Mouse (Mus musculus): Measurements from ENCODE around the gene Tradd. TPM values are rescaled to one million over a fixed set of nuclear protein-coding genes. Genes with fewer than 3 reads are reported as not detected.

The Tradd gene
- total RNA-seq, 2 experiments from 2014 or later: 6.7 to 7.9 TPM

DNA sequence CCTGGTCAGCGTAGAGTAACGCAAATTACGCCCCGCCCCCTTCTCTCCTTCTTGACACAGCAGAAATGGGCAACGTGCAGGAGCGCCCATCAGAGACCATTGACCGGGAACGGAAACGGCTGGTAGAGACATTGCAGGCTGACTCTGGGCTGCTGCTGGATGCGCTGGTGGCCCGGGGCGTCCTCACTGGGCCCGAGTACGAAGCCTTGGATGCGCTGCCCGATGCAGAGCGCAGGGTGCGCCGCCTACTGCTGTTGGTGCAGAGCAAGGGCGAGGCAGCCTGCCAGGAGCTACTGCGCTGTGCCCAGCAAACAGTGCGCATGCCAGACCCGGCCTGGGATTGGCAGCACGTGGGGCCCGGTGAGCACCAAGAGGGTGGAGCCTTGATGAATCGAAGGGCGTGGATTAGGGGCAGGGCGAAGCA lies 14.5 kb upstream of the Tradd start:
- intact Hi-C loops (cut with DNase I): no loop called here
- peak; percentile 82 to 83 for DNase-seq (ENCODE audit: low spot score in 2 of 2)

GRCm38 (mm10) chr8:105276292-105277120 lies 12.1 kb upstream of the Tradd start:
- intact Hi-C loops (cut with DNase I): no loop called here
- DNase-seq (ENCODE audit: low spot score in 2 of 2): no peak

- DNase-seq (ENCODE audit: low spot score in 2 of 2): no peak
- intact Hi-C loops (cut with DNase I): no loop called here
These were observed 11.4 kb upstream of the Tradd start, which contains the start of gene Nol3 for GRCm38 (mm10) chr8:105275840-105276239. Nol3 (plus strand) TSS chr8:105276140.

DNA sequence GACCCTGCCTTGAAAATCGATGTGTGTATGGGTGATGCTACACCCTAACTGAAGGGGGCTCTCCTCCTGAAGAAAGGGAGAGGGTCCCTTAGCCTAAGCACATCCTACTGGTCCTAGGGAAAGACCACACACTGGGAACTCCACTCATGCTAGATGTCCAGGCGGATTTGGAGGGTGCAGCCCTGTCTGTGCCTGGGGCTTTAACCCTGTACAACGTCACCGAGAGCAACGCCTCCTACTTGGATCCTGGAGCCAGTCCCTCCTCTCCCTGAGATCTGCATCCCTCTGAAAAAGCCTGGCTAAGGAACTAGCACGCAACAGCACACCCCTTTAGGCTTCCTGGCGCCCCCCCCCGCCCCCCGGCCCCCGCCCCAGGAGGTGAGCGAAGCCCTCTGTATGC lies 11.0 kb upstream of the Tradd start:
- no peak for DNase-seq (ENCODE audit: low spot score in 2 of 2)
- intact Hi-C loops (cut with DNase I): no loop called here

DNA sequence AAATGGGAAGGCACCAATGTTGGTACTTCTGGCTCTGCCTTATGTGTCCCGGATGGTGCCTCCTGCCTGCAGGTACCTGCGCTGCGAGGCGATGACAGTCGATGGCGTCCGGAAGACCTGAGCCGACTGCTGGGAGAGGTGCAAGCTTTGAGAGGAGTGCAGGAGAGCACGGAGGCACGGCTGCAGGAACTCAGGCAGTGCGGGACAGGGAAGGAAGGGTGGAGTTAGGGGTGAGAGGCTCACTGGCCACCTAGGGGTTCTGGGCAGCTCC lies 6.4 kb upstream of the Tradd start:
- intact Hi-C loops (cut with DNase I): no loop called here
- no peak for DNase-seq (ENCODE audit: low spot score in 2 of 2)

DNA sequence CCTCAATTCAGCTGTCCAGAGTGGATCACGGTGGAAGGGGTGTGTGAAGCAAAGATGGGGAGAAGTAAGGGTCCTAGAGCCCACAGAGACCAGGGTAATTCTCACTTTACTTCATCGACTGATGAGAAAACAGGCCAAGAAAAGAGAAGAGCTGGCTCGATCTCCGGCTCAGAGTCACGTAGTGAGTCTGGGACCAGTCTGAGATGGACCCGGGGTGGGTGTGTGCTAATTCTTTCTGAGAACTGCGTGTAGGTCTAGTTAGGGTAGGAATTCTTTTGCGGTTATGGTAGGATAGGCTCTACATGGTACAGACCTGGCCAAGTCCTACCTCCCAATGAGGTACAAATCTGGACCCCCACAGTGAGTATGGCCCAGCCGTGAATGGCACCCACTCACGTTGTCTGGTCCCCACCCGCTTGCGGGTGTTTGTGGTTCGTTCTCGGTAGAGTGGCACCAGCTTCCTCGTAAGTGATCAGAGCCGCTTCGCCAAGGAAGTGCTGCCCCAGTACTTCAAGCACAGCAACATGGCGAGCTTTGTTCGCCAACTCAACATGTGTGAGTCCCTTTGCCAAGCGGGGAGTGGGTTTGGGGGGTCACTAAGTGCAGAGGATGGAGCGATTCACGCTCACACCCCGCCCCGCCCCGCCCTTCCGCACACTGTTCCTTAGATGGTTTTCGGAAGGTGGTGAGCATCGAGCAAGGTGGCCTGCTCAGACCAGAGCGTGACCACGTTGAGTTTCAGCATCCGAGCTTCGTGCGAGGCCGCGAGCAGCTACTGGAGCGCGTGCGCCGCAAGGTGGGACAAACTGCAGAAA lies 5.9 kb upstream of the Tradd start:
- intact Hi-C loops (cut with DNase I): no loop called here
- no peak for DNase-seq (ENCODE audit: low spot score in 2 of 2)

DNA sequence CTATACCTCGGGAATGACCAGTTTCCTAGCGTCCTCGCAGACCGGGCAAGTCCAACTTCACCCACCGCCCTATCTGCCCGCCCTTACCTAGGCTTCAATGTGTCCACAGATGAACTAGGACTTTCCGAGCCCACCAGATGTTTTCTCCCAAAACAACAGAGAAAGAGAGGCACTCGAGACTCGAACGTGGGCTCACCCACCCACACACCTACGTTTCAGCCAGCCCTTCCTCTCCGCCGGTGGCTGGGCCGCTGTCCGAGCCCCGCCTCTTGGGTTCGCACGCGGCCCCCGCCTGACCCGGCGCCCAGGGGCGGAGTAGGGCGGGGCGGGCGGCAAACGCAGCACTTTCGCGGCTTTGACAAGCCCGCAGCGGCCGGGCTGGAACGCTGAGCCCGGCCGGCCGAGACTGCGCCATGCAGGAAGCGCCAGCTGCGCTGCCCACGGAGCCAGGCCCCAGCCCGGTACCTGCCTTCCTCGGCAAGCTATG lies 5.1 kb upstream of the Tradd start, which contains the start of gene Hsf4:
TSS of gene Hsf4 (plus strand) at position 341 of the 487 bp plus-strand sequence.
- intact Hi-C loops (cut with DNase I): no loop called here
- no peak for DNase-seq (ENCODE audit: low spot score in 2 of 2)

GRCm38 (mm10) chr8:105269075-105269458 lies 4.7 kb upstream of the Tradd start:
- intact Hi-C loops (cut with DNase I): no loop called here
- DNase-seq (ENCODE audit: low spot score in 2 of 2): no peak

DNA sequence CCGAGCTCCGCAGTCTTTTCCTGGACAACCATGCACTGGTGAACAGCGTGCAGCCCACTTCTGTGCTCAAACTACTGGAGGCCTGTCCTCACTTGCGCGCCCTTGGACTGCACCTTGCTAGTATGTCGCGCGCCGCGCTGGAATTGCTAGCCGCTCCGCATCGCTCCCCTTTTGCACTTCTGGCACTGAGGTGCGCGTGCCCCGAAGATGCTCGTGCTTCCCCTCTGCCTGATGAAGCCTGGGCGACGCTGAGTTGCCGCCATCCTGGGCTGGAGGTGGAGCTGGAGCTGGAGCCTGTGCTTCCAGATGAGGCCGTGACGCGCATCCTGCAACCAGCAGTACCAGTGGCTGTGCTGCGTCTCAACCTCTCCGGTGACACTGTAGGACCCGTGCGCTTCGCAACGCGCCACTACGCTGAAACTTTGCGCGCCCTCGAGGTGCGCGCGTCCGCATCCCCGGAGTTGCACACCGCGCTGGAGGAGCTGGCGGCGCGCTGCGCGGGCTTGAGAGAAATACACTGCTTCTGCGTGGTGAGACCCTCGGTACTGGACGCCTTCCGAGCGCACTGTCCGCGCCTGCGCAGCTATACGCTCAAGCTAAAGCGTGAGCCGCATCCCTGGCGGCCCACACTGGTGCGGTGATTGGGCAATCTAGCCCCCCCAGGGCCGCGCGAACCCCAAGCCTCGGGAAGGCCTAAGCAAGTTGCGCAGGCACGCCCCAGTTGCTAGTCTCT lies 4.1 kb upstream of the Tradd start:
- intact Hi-C loops (cut with DNase I): no loop called here
- DNase-seq (ENCODE audit: low spot score in 2 of 2): peak; percentile 87 to 90

DNA sequence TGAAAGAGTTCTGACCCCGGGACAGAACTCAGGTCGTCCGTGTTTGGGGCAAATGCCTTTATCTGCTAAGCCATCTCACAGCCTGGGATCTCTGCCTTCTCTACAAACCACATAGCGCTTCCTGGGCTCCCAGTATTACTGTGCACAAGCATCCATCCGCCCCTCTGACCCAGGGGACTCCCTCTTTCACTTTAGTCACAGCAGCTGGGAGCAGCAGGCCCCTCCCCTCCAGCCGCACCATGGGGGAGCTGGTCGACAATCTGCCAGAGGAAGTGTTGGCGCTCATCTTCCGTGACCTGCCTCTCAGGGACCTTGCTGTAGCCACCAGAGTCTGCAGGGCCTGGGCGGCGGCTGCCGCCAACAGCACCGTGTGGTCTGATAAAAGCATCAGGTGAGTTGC lies 2.4 kb upstream of the Tradd start:
- DNase-seq (ENCODE audit: low spot score in 2 of 2): no peak
- intact Hi-C loops (cut with DNase I): no loop called here

DNA sequence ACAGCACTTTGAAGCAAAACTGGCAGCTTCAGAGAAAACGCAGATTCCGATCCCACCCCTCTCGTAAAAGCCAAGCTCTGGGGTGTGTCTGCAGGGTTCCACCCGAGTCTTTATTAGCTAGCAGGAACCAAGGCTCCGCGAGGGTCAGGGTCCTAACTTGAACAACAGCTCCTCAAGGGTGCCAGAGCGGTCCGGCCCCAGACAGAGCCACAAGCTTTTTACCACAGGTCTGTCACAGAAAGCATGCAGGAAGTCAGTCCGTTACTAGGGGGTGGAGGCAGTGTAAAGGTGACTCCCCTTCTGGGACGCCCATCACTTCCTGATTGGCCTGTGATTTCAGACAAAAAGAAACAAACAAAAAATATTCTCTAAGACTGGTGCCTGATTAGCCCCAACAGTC lies 719 bp upstream of the Tradd start:
- no peak for DNase-seq (ENCODE audit: low spot score in 2 of 2)
- intact Hi-C loops (cut with DNase I): no loop called here

DNA sequence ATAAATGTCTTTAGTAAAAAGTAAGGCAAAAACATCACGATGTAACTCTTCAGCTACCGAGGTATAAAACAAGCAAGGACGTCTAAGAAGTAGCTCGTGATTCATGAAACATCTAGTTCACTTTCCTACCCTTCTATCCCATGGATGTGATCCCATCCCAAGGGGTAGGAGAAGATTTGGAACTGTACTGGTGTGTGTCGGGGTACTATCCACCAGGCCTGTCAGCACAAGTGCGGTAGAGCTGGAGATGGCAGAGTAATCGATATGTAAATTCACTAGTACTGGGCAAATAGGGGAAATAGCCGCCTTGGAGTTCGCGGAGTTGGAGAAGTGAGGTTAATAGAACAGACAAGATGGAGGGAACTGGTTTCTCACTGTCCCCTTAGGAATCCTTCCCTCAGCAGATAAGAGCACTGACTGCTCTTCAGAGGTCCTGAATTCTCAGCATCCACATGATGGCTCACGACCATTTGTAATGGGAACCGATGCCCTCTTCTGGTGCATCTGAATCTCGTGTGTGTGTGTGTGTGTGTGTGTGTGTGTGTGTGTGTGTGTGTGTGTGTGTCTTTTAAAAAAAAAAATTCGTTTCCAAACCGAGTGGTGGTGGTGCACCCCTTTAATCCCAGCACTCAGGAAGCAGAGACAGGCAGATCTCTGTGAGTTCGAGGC lies 1.0 kb downstream of the Tradd start:
- intact Hi-C loops (cut with DNase I): no loop called here
- no peak for DNase-seq (ENCODE audit: low spot score in 2 of 2)

GRCm38 (mm10) chr8:105261326-105261980 lies 3.0 kb downstream of the Tradd start:
- intact Hi-C loops (cut with DNase I): no loop called here

DNA sequence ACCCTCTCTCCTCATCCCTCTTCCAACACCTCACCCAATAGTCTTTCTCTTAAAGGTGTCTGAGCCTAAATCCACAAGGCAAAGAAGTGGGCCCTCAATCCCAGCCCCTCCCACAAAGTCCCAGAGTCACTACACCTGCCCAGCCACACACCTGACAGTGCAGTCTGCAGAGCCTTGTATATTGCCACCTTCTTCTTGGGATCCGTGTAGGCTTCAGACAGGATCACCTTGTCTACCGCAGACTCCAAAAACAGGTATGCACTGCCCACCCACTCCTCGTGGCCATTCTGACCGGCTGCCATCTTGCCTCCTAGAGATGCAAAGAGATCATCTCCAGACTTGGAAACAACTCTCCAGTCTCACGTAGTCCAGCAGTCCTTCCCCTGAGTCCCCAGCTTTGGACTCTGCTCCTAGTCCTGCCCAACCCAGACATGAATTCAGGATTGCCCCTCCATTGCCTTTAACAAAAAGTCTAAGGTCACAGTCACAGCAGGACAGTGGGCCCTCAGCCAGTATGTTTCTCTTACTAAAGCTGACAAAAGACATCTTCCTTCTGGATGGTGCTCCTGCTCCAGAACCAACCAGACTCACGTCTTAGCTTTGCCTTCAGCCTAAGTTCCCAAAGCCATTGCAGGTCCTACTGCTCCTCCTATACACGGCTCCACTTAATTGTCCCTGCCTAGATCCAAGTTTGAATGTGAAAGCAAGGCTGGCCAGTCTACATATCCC lies 3.9 kb downstream of the Tradd start:
- intact Hi-C loops (cut with DNase I): no loop called here
- no peak for DNase-seq (ENCODE audit: low spot score in 2 of 2)

More at GRCm38 (mm10) chr8:105261326-105261980, 3.0 kb downstream of the Tradd start:
- DNase-seq (ENCODE audit: low spot score in 2 of 2): no peak

GRCm38 (mm10) chr8:105259721-105260320 lies 4.6 kb downstream of the Tradd start:
- DNase-seq (ENCODE audit: low spot score in 2 of 2): peak; percentile 59 to 69
- intact Hi-C loops (cut with DNase I): no loop called here

DNA sequence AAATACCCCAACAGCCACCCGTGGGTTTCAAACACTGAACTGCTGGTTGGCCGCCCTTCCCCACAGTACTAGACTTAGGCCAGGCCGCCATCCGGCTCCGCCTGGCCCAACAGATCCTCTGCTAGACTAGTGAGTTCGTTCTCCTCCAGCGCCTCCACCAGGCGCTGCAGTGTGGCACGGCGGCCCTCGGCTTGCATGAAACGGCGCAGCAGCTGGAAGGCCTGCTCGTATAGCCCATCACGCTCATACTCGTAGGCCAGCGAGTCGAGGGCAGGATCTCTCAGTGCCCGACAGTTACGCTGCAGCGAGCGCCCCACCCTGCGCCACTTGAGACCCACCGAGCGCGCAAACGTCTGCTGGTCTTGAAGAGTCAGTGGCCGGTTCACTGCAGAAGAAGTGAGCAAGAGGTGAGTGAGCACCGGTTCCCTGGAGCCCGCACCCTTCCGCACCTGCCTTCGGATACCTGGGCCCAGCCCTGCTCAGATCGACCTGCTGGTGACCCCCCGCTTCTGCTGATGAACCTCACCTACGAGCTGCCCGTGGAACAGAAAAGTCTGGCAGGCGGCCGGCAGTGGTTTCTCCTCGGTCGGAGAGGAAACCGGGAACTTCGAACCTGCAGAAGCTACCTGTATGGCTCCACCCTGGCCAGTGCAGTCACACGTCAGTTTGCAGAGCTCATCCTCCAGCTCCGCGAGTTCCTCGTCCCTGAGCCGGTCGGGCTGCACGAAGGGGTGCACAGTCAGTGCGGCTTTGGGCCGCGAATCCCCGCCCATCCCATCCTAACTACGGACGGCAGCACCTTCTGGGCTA lies 5.3 kb downstream of the Tradd start:
- intact Hi-C loops (cut with DNase I): no loop called here
- DNase-seq (ENCODE audit: low spot score in 2 of 2): no peak
